Mouse (Mus musculus) neutrophil, adult 65 days (primary cell): ENCODE measurements around the gene Adpgk. TPM values are rescaled to one million over a fixed set of nuclear protein-coding genes. Genes with fewer than 3 reads are reported as not detected.

Source experiments
- total RNA-seq: library from RNA; stranded (reverse); gene quantifications from 2 replicates; pipeline ENCODE4 v1.2.4, GENCODE M21; 2023

Gene Adpgk
- total RNA-seq = 780 and 930 TPM in 2 replicates

GRCm38 (mm10) chr9:59290957-59291687 is at the start of gene Adpgk:
TSS of gene Adpgk (plus strand) at chr9:59291558.

DNA sequence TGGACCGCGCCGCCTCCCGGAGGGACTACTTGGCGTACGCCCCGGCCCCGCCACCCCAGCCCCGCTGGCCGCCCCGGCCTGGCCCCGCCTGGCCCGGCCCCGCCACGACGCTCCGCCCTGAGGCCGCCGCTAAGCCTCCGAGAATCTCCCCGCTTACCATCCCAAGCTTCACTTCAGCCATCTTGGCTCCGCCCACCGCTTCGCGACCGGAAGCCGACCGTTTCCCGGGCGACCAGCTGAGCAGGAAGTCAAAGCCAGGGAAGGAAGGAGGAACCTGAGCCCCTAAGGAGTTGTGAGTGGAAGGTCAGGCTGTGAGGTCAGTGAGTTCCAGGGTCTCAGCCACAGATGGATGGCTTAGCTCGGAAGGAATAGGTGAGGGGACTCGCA is 61.9 kb downstream of the Adpgk start, which contains the start of gene Bbs4:
TSS of gene Bbs4 (minus strand) at position 256 of the 387 bp plus-strand sequence.

Other genes starting within 250 kb of the Adpgk start
- 5.0 and 5.3 TPM in 2 replicates for gene Bbs4, start 62.0 kb downstream of the Adpgk start, total RNA-seq
- gene Arih1, start 195.1 kb downstream of the Adpgk start, total RNA-seq = 159 and 224 TPM in 2 replicates
- 135 and 138 TPM in 2 replicates for gene Hexa, start 248.0 kb downstream of the Adpgk start, total RNA-seq
- gene Tmem202, start 248.3 kb downstream of the Adpgk start, total RNA-seq = 7.8 and 8.3 TPM in 2 replicates